Mouse (Mus musculus): ENCODE measurements around the gene Pvalb. TPM values are rescaled to one million over a fixed set of nuclear protein-coding genes. Genes with fewer than 3 reads are reported as not detected.
A peak's percentile ranks its signal among the peaks of the same experiment; 100 is the strongest.

Pvalb gene
- total and polyA plus RNA-seq, 2 experiments from 2014 or later = 0.33 to 2.8 TPM

GRCm38 (mm10) chr15:78243774-78244173 lies 37.6 kb upstream of the Pvalb start:
- Histone ChIP-seq H3K27ac (ENCODE audit: low read depth, low read length) (no peak overlapping the region), H3K36me3 (ENCODE audit: insufficient read depth) (no peaks in the 10 kb centered on the region), H3K9ac (no peak overlapping the region), H3K27me3 (ENCODE audit: insufficient read depth, low read length) (no peaks in the 10 kb centered on the region), H3K4me1 (ENCODE audit: insufficient read depth) (no peaks in the 10 kb centered on the region), H3K4me2 (ENCODE audit: low read depth) (no peak overlapping the region), H3K9me3 (ENCODE audit: low read length) (no peaks in the 10 kb centered on the region), H3K4me3 (ENCODE audit: low read depth, low read length) (no peak overlapping the region)
- 59% methylated on average over 6 of the region's 6 CpGs for WGBS
- DNase-seq (no peak), ATAC-seq (no peak)
- no peak for TF ChIP-seq CTCF (IDR thresholded peaks at IDR 0.05; ENCODE audit: low read depth)

- Histone ChIP-seq H3K36me3 (ENCODE audit: insufficient read depth) (no peaks in the 10 kb centered on the region), H3K9ac (no peak overlapping the region), H3K4me2 (ENCODE audit: low read depth) (no peak overlapping the region), H3K9me3 (ENCODE audit: low read length) (no peaks in the 10 kb centered on the region), H3K4me3 (ENCODE audit: low read depth, low read length) (no peak overlapping the region), H3K27ac (ENCODE audit: low read depth, low read length) (no peak overlapping the region), H3K27me3 (ENCODE audit: insufficient read depth, low read length) (no peaks in the 10 kb centered on the region), H3K4me1 (ENCODE audit: insufficient read depth) (no peaks in the 10 kb centered on the region)
- DNase-seq = no peak
- 78% methylated on average over 8 of the region's 8 CpGs for WGBS
- TF ChIP-seq CTCF (IDR thresholded peaks at IDR 0.05; ENCODE audit: low read depth) = no peak
- no peak for ATAC-seq
Measured at GRCm38 (mm10) chr15:78243061-78243460, 36.9 kb upstream of the Pvalb start.

DNA sequence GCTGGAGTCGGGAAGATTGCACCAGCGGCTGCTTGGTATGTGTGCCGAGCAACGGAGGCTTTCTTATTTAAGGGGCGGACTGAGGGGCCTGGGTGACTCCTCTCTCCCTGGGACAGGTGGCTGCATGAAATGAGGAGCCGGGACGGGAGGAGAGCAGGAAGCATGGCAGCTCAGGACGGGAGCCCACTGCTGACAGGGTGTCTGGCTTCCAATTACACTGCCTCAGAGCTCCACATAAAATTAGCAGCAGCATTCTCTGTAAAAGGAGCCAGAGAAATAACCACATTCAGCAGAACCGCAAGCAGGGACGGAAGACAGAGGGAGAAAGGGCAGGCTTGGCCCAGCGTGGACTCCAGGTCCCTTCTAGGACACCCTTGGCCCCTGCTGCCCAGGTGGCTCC lies 35.1 kb upstream of the Pvalb start:
- no peak for DNase-seq
- H3K27me3 ChIP-seq (ENCODE audit: insufficient read depth, low read length) = no peaks in the 10 kb centered on the region
- H3K36me3 ChIP-seq (ENCODE audit: insufficient read depth) = no peaks in the 10 kb centered on the region
- H3K27ac ChIP-seq (ENCODE audit: low read depth, low read length) = no peak overlapping the region
- no peaks in the 10 kb centered on the region for H3K4me1 ChIP-seq (ENCODE audit: insufficient read depth)
- ATAC-seq = 0 out of 2 replicates have a peak, but pooled peaks have one; percentile 25
- no peak overlapping the region for H3K4me2 ChIP-seq (ENCODE audit: low read depth)
- H3K9ac ChIP-seq = no peak overlapping the region
- WGBS = 55% methylated on average over 11 of the region's 11 CpGs
- no peak for TF ChIP-seq CTCF (IDR thresholded peaks at IDR 0.05; ENCODE audit: low read depth)
- H3K9me3 ChIP-seq (ENCODE audit: low read length) = no peaks in the 10 kb centered on the region
- H3K4me3 ChIP-seq (ENCODE audit: low read depth, low read length) = no peak overlapping the region

GRCm38 (mm10) chr15:78239956-78240617 lies 33.9 kb upstream of the Pvalb start:
- no peak overlapping the region for H3K27ac ChIP-seq (ENCODE audit: low read depth, low read length)
- no peak for ATAC-seq
- no peaks in the 10 kb centered on the region for H3K27me3 ChIP-seq (ENCODE audit: insufficient read depth, low read length)
- no peaks in the 10 kb centered on the region for H3K9me3 ChIP-seq (ENCODE audit: low read length)
- H3K4me3 ChIP-seq (ENCODE audit: low read depth, low read length) = no peak overlapping the region
- no peaks in the 10 kb centered on the region for H3K36me3 ChIP-seq (ENCODE audit: insufficient read depth)
- H3K4me1 ChIP-seq (ENCODE audit: insufficient read depth) = no peaks in the 10 kb centered on the region
- 83% methylated on average over 14 of the region's 14 CpGs for WGBS
- no peak for TF ChIP-seq CTCF (IDR thresholded peaks at IDR 0.05; ENCODE audit: low read depth)
- no peak overlapping the region for H3K4me2 ChIP-seq (ENCODE audit: low read depth)
- no peak for DNase-seq
- no peak overlapping the region for H3K9ac ChIP-seq

DNA sequence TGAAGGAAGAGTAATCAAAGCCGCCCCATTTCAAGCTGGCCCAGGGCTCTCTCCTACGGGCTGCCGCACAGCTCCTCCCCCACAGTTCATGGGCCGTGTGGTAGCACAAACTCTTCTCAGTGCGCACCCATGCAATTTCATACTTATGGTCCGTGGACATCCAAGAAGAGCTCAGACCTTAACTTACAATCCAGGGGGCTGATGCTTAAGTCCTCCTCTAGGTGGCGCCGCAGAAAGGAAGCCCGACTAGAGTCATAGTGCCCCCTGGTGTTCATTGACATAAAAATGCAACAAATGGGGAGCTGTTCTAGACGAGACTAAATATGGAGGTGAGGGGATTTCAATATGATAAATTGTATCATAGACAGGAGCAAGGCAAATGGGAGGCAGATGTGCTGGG lies 33.3 kb upstream of the Pvalb start:
- ATAC-seq (no peak), DNase-seq (peak; percentile 75)
- Histone ChIP-seq H3K4me2 (ENCODE audit: low read depth) (no peak overlapping the region), H3K9me3 (ENCODE audit: low read length) (no peaks in the 10 kb centered on the region), H3K4me1 (ENCODE audit: insufficient read depth) (no peaks in the 10 kb centered on the region), H3K36me3 (ENCODE audit: insufficient read depth) (no peaks in the 10 kb centered on the region), H3K27ac (ENCODE audit: low read depth, low read length) (no peak overlapping the region), H3K9ac (no peak overlapping the region), H3K4me3 (ENCODE audit: low read depth, low read length) (no peak overlapping the region), H3K27me3 (ENCODE audit: insufficient read depth, low read length) (no peaks in the 10 kb centered on the region)
- 18% methylated on average over 10 of the region's 10 CpGs for WGBS
- peak; percentile 93 for TF ChIP-seq CTCF (IDR thresholded peaks at IDR 0.05; ENCODE audit: low read depth)

DNA sequence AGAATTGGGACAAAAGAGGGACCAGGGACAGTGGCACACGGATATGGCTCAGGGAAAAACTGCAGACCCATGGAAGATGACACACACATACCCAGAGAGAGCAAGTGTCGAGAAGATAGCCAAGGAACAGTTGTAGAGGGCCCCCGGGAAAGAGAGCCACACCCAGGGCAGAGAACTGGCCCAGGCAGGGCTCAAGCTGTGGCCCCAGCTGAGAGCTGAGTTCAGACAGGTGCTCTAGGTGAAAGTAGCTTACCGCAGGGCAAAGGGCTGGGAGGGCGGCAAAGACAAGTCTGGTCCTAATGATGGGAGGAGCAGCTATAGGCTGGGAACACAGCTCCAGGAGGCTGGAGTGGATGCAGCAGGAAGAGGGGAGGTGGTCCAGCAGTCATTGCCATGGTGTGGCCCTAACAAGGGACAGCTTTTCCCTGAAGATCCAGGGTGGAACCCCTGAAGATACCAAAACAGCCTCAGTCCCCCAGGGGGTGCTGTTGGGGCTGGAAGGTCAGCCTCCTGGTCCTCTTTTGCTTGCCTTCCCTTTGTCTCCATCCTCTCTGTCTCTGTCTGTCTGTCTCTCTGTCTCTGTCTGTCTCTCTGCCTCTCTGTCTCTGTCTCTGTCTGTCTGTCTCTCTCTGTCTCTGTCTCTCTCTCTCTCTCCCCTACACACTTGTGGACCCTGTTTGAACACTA lies 28.8 kb upstream of the Pvalb start:
- no peaks in the 10 kb centered on the region for H3K9me3 ChIP-seq (ENCODE audit: low read length)
- 80% methylated on average over 5 of the region's 5 CpGs for WGBS
- ATAC-seq = no peak

More for the DNA sequence above, 28.8 kb upstream of the Pvalb start:
- Histone ChIP-seq H3K27ac (ENCODE audit: low read depth, low read length) (no peak overlapping the region), H3K4me3 (ENCODE audit: low read depth, low read length) (no peak overlapping the region), H3K4me2 (ENCODE audit: low read depth) (no peak overlapping the region), H3K4me1 (ENCODE audit: insufficient read depth) (no peaks in the 10 kb centered on the region), H3K36me3 (ENCODE audit: insufficient read depth) (no peaks in the 10 kb centered on the region), H3K9ac (no peak overlapping the region), H3K27me3 (ENCODE audit: insufficient read depth, low read length) (no peaks in the 10 kb centered on the region)
- TF ChIP-seq CTCF (IDR thresholded peaks at IDR 0.05; ENCODE audit: low read depth) = no peak
- DNase-seq = no peak
